Mouse (Mus musculus) urinary bladder, postnatal 14 days (tissue): Measurements from ENCODE around the gene 9930111J21Rik1.
"Not testable (repeated sequence)": the region's sequence is repeated elsewhere in the genome, so short reads cannot be mapped to it uniquely, and the experiment has no call there.

Experiments
- DNase-seq: peaks from one replicate; pipeline ENCODE4 v3.0.0; 2021; ENCODE audit warnings: low spot score

The 9930111J21Rik1 gene

GRCm38 (mm10) chr11:48918380-48918779 is 60.8 kb downstream of the 9930111J21Rik1 start:
- DNase-seq = no peak

GRCm38 (mm10) chr11:48913611-48914010 is 65.6 kb downstream of the 9930111J21Rik1 start:
- DNase-seq = no peak

GRCm38 (mm10) chr11:48908459-48908858 is 70.7 kb downstream of the 9930111J21Rik1 start:
- DNase-seq = no peak

- DNase-seq = no peak
Measured at GRCm38 (mm10) chr11:48902021-48902420, 77.2 kb downstream of the 9930111J21Rik1 start, which contains the start of gene Gm5431. Gene Gm5431 (minus strand): TSS chr11:48902214.

GRCm38 (mm10) chr11:48901567-48901930 is 77.6 kb downstream of the 9930111J21Rik1 start:
- DNase-seq = not testable (repeated sequence)

- DNase-seq = not testable (repeated sequence)
Measured at GRCm38 (mm10) chr11:48900654-48901566, 78.3 kb downstream of the 9930111J21Rik1 start.

GRCm38 (mm10) chr11:48898812-48899431 is 80.3 kb downstream of the 9930111J21Rik1 start:
- DNase-seq = no peak
